Mouse (Mus musculus) forebrain, embryonic 16.5 days (tissue): ENCODE measurements around the gene Eps8. TPM values are rescaled to one million over a fixed set of nuclear protein-coding genes. Genes with fewer than 3 reads are reported as not detected.

Experiments
- ATAC-seq: fragments of 200-750 bp; cut with Nextera tagmentation; 2 replicates; pipeline ENCODE4 v1.8.0; 2017; ENCODE audit warnings: mild to moderate bottlenecking, moderate library complexity
- H3K27ac ChIP-seq: fragments of 300-500 bp; sonication (generic); 2 replicates; pipeline ENCODE4 v1.5.1; 2014; ENCODE audit warnings: low read length, control low read depth
- H3K27me3 ChIP-seq: fragments of 300-500 bp; sonication (generic); replicated peaks from 2 replicates; pipeline ENCODE4 v1.6.1; 2014; ENCODE audit warnings: low read length; ENCODE audit not compliant: control insufficient read depth, insufficient read depth
- H3K36me3 ChIP-seq: fragments of 300-500 bp; sonication (generic); 2 replicates; pipeline ENCODE4 v1.6.1; 2014; ENCODE audit not compliant: control insufficient read depth, insufficient read depth
- H3K4me1 ChIP-seq: fragments of 300-500 bp; sonication (generic); replicated peaks from 2 replicates; pipeline ENCODE4 v1.6.1; 2014; ENCODE audit warnings: low read length; ENCODE audit not compliant: control insufficient read depth, insufficient read depth
- H3K4me2 ChIP-seq: fragments of 300-500 bp; sonication (generic); 2 replicates; pipeline ENCODE4 v1.6.1; 2014; ENCODE audit warnings: mild to moderate bottlenecking, low read length, control low read depth
- H3K4me3 ChIP-seq: fragments of 300-500 bp; sonication (generic); replicated peaks from 2 replicates; pipeline ENCODE4 v1.5.1; 2014; ENCODE audit warnings: mild to moderate bottlenecking, low read length, control low read depth
- H3K9ac ChIP-seq: fragments of 300-500 bp; sonication (generic); replicated peaks from 2 replicates; pipeline ENCODE4 v1.6.1; 2014; ENCODE audit warnings: low read depth, low read length, control low read depth
- H3K9me3 ChIP-seq: fragments of 300-500 bp; sonication (generic); 2 replicates; pipeline ENCODE4 v1.6.1; 2016; ENCODE audit warnings: low read length; ENCODE audit not compliant: control insufficient read depth
- WGBS: fragments of 180-500 bp; shearing (Covaris S2); extraction: QIAGEN DNeasy Blood & Tissue Kit; methylation state at CpG from one replicate; pipeline ENCODE4 v1.1.7; 2014; 5-methylcytosine and 5-hydroxymethylcytosine counted together
- polyA plus RNA-seq: library from polyadenylated mRNA; unstranded; fragments of >200 nt; fragmentation: Nextera tagmentation; extraction: Ambion mirVana; gene quantifications from 2 replicates; pipeline ENCODE4 v1.2.1, GENCODE M21; 2015

Gene Eps8
- polyA plus RNA-seq, 1 experiment from 2014 or later = 20.9 TPM

- WGBS = 89% methylated on average over 3 of the region's 3 CpGs
- Histone ChIP-seq H3K27me3 (no peaks in the 10 kb centered on the region), H3K36me3 (no peaks in the 10 kb centered on the region), H3K4me2 (no peak overlapping the region), H3K9ac (no peak overlapping the region), H3K9me3 (no peaks in the 10 kb centered on the region), H3K4me1 (no peaks in the 10 kb centered on the region), H3K27ac (no peak overlapping the region), H3K4me3 (no peak overlapping the region)
- no peak for ATAC-seq
These were observed 149.0 kb downstream of the Eps8 start for GRCm38 (mm10) chr6:137505555-137506227.

DNA sequence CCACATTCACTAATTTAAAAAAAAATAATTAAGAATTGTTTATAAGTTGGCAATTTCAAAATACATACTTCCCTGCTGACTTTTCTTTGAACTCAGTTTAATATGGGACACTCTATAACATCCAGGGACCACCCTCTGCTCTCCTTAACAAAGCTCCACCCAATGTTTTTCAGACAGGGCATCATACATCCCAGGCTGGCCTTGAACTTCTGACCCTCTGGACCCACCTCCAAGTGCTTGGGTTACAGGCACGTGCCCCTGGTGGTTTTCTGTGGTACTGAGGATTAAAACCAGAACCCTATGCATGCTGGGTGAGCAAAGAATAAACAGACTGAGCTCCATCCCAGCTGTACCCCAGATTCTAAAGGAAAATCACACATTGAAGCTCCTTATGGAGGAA, 150.6 kb downstream of the Eps8 start:
- Histone ChIP-seq H3K9me3 (no peaks in the 10 kb centered on the region), H3K27me3 (no peaks in the 10 kb centered on the region), H3K27ac (no peak overlapping the region), H3K9ac (no peak overlapping the region), H3K36me3 (no peaks in the 10 kb centered on the region), H3K4me2 (no peak overlapping the region), H3K4me3 (no peak overlapping the region), H3K4me1 (no peaks in the 10 kb centered on the region)
- 61% methylated on average over 1 of the region's 1 CpGs for WGBS
- ATAC-seq = no peak

DNA sequence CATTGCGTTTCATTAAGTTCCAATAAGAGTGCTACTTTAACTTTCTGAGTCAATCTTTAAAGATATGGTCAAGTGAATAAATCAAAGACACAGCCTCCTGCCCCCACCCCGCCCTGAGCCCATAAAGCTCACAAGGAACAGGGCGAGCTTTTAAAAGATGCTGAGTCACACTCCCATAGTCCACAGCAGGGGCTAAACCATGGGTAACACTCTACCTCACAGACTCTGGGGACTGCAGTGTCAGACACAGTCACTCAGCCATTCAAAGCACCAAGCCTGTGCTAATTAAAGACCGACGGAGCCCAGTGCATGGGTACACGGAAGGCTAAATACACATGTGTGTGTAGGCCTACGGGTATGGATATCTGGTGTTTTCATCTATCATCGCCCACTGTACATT, 151.2 kb downstream of the Eps8 start:
- H3K4me1 ChIP-seq = no peaks in the 10 kb centered on the region
- WGBS = 88% methylated on average over 8 of the region's 8 CpGs
- ATAC-seq = no peak
- H3K9me3 ChIP-seq = no peaks in the 10 kb centered on the region
- no peaks in the 10 kb centered on the region for H3K36me3 ChIP-seq
- H3K4me3 ChIP-seq = no peak overlapping the region
- H3K27me3 ChIP-seq = no peaks in the 10 kb centered on the region
- no peak overlapping the region for H3K9ac ChIP-seq
- no peak overlapping the region for H3K27ac ChIP-seq
- no peak overlapping the region for H3K4me2 ChIP-seq

GRCm38 (mm10) chr6:137503009-137503408, 151.7 kb downstream of the Eps8 start:
- no peaks in the 10 kb centered on the region for H3K36me3 ChIP-seq
- H3K9me3 ChIP-seq = no peaks in the 10 kb centered on the region
- H3K4me2 ChIP-seq = no peak overlapping the region
- no peak for ATAC-seq
- no peak overlapping the region for H3K27ac ChIP-seq
- no peaks in the 10 kb centered on the region for H3K27me3 ChIP-seq
- WGBS = 91% methylated on average over 7 of the region's 7 CpGs
- H3K4me3 ChIP-seq = no peak overlapping the region
- H3K9ac ChIP-seq = no peak overlapping the region
- no peaks in the 10 kb centered on the region for H3K4me1 ChIP-seq

DNA sequence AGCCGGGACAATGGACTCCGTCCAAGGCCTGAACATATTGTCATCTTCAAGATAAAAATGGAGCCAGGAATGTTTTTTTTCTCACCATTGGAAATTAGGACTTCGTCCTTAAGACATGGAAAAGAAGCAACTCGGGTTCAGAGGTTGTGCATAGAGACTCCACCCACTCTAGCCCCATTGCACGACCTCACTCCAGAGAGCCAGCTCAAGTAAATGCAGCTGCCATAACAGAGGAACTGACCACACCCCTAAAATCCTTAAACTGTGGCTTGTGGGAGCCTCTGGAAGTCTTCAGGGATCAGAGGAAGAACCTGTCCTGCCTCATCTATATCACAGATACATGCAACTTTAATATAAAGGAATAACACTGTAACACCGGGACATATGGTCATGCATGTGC, 155.9 kb downstream of the Eps8 start:
- 75% methylated on average over 6 of the region's 6 CpGs for WGBS
- ATAC-seq = no peak

GRCm38 (mm10) chr6:137497208-137497835, 157.4 kb downstream of the Eps8 start:
- H3K9me3 ChIP-seq = no peaks in the 10 kb centered on the region

More for the DNA sequence above, 155.9 kb downstream of the Eps8 start:
- Histone ChIP-seq H3K27ac (no peak overlapping the region), H3K4me3 (no peak overlapping the region), H3K4me2 (no peak overlapping the region), H3K4me1 (no peaks in the 10 kb centered on the region), H3K9me3 (no peaks in the 10 kb centered on the region), H3K27me3 (no peaks in the 10 kb centered on the region), H3K36me3 (no peaks in the 10 kb centered on the region), H3K9ac (no peak overlapping the region)

DNA sequence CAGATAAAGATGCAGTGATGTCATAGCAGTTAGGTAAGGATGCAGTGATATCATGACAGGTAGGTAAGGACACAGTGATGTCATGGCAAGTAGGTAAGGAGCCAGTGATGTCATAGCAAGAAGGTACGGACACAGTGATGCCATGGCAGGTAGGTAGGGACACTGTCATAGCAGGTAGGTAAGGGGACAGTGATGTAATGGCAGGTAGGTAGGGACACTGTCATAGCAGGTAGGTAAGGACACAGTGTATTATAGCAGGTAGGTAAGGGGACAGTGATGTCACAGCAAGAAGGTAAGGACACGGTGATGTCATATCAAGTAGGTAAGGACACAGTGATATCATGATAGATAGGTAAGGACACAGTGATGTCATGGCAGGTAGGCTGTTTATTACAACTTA, 158.1 kb downstream of the Eps8 start:
- Histone ChIP-seq H3K9me3 (no peaks in the 10 kb centered on the region), H3K27me3 (no peaks in the 10 kb centered on the region), H3K9ac (no peak overlapping the region), H3K27ac (no peak overlapping the region), H3K36me3 (no peaks in the 10 kb centered on the region), H3K4me3 (no peak overlapping the region), H3K4me2 (no peak overlapping the region), H3K4me1 (no peaks in the 10 kb centered on the region)
- ATAC-seq = no peak
- 93% methylated on average over 2 of the region's 2 CpGs for WGBS

More at GRCm38 (mm10) chr6:137497208-137497835, 157.4 kb downstream of the Eps8 start:
- ATAC-seq = no peak
- Histone ChIP-seq H3K9ac (no peak overlapping the region), H3K4me2 (no peak overlapping the region), H3K27ac (no peak overlapping the region), H3K36me3 (no peaks in the 10 kb centered on the region), H3K4me1 (no peaks in the 10 kb centered on the region), H3K4me3 (no peak overlapping the region), H3K27me3 (no peaks in the 10 kb centered on the region)
- WGBS = 90% methylated on average over 8 of the region's 8 CpGs

DNA sequence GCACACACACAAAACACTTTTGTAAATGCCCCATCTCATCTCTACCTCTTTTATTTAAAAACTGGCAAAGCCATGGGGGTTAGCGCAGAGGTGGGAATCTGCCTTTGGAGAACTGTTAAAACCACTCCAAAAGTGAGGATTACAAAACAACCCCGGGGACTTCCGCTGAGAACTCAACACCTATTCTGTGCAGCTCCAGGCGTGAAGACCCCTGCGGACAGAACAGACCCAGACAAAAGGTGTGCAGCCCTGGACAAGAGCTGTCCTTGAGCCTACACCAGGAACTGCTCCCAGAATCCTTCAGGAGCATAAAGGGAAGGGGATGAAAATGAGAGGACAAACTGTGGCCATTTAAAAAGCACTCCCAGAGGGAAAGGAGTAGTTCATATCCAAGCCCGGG, 159.4 kb downstream of the Eps8 start:
- Histone ChIP-seq H3K27ac (no peak overlapping the region), H3K4me3 (no peak overlapping the region), H3K9me3 (no peaks in the 10 kb centered on the region), H3K4me1 (no peaks in the 10 kb centered on the region), H3K9ac (no peak overlapping the region), H3K27me3 (no peaks in the 10 kb centered on the region), H3K36me3 (no peaks in the 10 kb centered on the region), H3K4me2 (no peak overlapping the region)
- WGBS = 70% methylated on average over 6 of the region's 6 CpGs
- ATAC-seq = no peak

DNA sequence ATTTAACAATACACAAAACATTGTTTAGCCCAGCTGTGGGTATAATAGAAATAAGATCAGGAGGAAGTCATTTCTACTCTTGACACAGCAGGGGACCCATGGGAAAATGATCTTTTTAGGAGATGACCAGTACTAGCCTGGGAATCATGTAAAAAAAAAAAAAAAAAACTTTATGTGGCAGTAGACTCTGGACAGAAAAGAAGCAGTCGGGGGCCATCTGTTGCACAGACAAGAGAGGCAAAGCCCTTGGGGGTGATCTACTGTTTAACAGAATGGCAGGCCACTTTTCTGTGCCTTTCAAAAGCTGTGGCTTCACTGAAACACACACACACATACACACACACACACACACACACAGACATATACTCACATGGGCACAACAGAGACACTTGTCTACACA, 159.9 kb downstream of the Eps8 start:
- no peaks in the 10 kb centered on the region for H3K36me3 ChIP-seq
- no peak overlapping the region for H3K27ac ChIP-seq
- H3K9ac ChIP-seq = no peak overlapping the region
- 50% methylated on average over 1 of the region's 1 CpGs for WGBS
- no peak overlapping the region for H3K4me2 ChIP-seq
- H3K9me3 ChIP-seq = no peaks in the 10 kb centered on the region
- H3K27me3 ChIP-seq = no peaks in the 10 kb centered on the region
- no peak for ATAC-seq
- H3K4me1 ChIP-seq = no peaks in the 10 kb centered on the region
- H3K4me3 ChIP-seq = no peak overlapping the region

DNA sequence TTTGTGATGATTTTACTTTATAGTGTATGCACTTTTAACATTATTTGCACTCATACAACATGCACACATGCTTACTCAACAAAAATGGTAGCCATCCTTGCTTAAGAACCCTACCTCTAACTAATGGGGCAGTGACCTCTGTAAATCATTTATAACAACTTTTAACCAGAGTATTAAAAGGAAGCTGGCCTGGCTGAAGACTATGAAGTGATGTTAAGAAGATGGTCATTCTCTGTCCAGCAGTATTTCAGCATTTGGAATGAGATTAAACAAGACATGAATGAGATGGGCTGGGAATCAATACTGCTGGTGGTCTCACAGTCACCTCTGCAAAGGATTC, 160.6 kb downstream of the Eps8 start:
- Histone ChIP-seq H3K9me3 (no peaks in the 10 kb centered on the region), H3K9ac (no peak overlapping the region), H3K27ac (no peak overlapping the region), H3K4me1 (no peaks in the 10 kb centered on the region), H3K27me3 (no peaks in the 10 kb centered on the region), H3K36me3 (no peaks in the 10 kb centered on the region), H3K4me3 (no peak overlapping the region), H3K4me2 (no peak overlapping the region)
- no peak for ATAC-seq
